Mouse (Mus musculus): ENCODE measurements around the gene Pogk.

The Pogk gene

GRCm38 (mm10) chr1:166379013-166379629 is 30.5 kb downstream of the Pogk start, which contains the start of gene Tada1:
Gene Tada1 (plus strand): TSS chr1:166379097.
- peak; percentile 93 for DNase-seq (ENCODE audit: low spot score)

- DNase-seq (ENCODE audit: low spot score): no peak
These were observed 31.1 kb downstream of the Pogk start for GRCm38 (mm10) chr1:166378431-166379012.

GRCm38 (mm10) chr1:166377171-166377570 is 32.5 kb downstream of the Pogk start:
- no peak for DNase-seq (ENCODE audit: low spot score)

- DNase-seq (ENCODE audit: low spot score): no peak
These were observed 46.5 kb downstream of the Pogk start for GRCm38 (mm10) chr1:166363122-166363521.

GRCm38 (mm10) chr1:166362659-166363058 is 47.0 kb downstream of the Pogk start:
- DNase-seq (ENCODE audit: low spot score): no peak

GRCm38 (mm10) chr1:166361842-166362241 is 47.8 kb downstream of the Pogk start:
- no peak for DNase-seq (ENCODE audit: low spot score)

GRCm38 (mm10) chr1:166360896-166361295 is 48.8 kb downstream of the Pogk start:
- no peak for DNase-seq (ENCODE audit: low spot score)

- peak; percentile 79 for DNase-seq (ENCODE audit: low spot score)
These were observed 49.4 kb downstream of the Pogk start for GRCm38 (mm10) chr1:166360157-166360855.

GRCm38 (mm10) chr1:166349751-166350150 is 59.9 kb downstream of the Pogk start:
- no peak for DNase-seq (ENCODE audit: low spot score)

- DNase-seq (ENCODE audit: low spot score): no peak
These were observed 60.3 kb downstream of the Pogk start for GRCm38 (mm10) chr1:166349341-166349740.

- no peak for DNase-seq (ENCODE audit: low spot score)
These were observed 62.8 kb downstream of the Pogk start for GRCm38 (mm10) chr1:166346906-166347305.

GRCm38 (mm10) chr1:166345602-166346001 is 64.1 kb downstream of the Pogk start:
- DNase-seq (ENCODE audit: low spot score): no peak

GRCm38 (mm10) chr1:166344300-166345077 is 65.2 kb downstream of the Pogk start:
- no peak for DNase-seq (ENCODE audit: low spot score)

GRCm38 (mm10) chr1:166343586-166343985 is 66.1 kb downstream of the Pogk start:
- DNase-seq (ENCODE audit: low spot score): no peak

GRCm38 (mm10) chr1:166342539-166342938 is 67.1 kb downstream of the Pogk start:
- DNase-seq (ENCODE audit: low spot score): no peak

- DNase-seq (ENCODE audit: low spot score): no peak
These were observed 67.6 kb downstream of the Pogk start for GRCm38 (mm10) chr1:166342060-166342459.

GRCm38 (mm10) chr1:166339110-166339509 is 70.6 kb downstream of the Pogk start:
- DNase-seq (ENCODE audit: low spot score): peak; percentile 39
